Mouse (Mus musculus) heart, embryonic 13.5 days (tissue): ENCODE results near the gene Arsb. TPM values are rescaled to one million over a fixed set of nuclear protein-coding genes. Genes with fewer than 3 reads are reported as not detected.

Experiments
- ATAC-seq: fragments of 200-750 bp; cut with Nextera tagmentation; 2 replicates; pipeline ENCODE4 v1.8.0; 2017; ENCODE audit warnings: moderate TSS enrichment; ENCODE audit not compliant: insufficient number of reproducible peaks, low FRiP score, low TSS enrichment; ENCODE audit errors: extremely low read depth
- H3K27ac ChIP-seq: fragments of 300-500 bp; sonication (generic); replicated peaks from 2 replicates; pipeline ENCODE4 v1.5.1; 2015; ENCODE audit warnings: moderate library complexity, mild to moderate bottlenecking, inconsistent platforms
- H3K27me3 ChIP-seq: fragments of 300-500 bp; sonication (generic); replicated peaks from 2 replicates; pipeline ENCODE4 v1.6.1; 2015; ENCODE audit warnings: mild to moderate bottlenecking, inconsistent platforms
- H3K36me3 ChIP-seq: fragments of 300-500 bp; sonication (generic); 2 replicates; pipeline ENCODE4 v1.6.1; 2015; ENCODE audit warnings: mild to moderate bottlenecking, inconsistent platforms
- H3K4me1 ChIP-seq: fragments of 300-500 bp; sonication (generic); 2 replicates; pipeline ENCODE4 v1.6.1; 2015; ENCODE audit warnings: inconsistent platforms
- H3K4me2 ChIP-seq: fragments of 300-500 bp; sonication (generic); 2 replicates; pipeline ENCODE4 v1.6.1; 2015; ENCODE audit warnings: inconsistent platforms, mild to moderate bottlenecking, moderate library complexity
- H3K4me3 ChIP-seq: fragments of 300-500 bp; sonication (generic); 2 replicates; pipeline ENCODE4 v1.5.1; 2015; ENCODE audit warnings: moderate library complexity, mild to moderate bottlenecking, inconsistent platforms
- H3K9ac ChIP-seq: fragments of 300-500 bp; sonication (generic); 2 replicates; pipeline ENCODE4 v1.6.1; 2015; ENCODE audit warnings: inconsistent platforms, mild to moderate bottlenecking, moderate library complexity
- H3K9me3 ChIP-seq: fragments of 300-500 bp; sonication (generic); 2 replicates; pipeline ENCODE4 v1.6.1; 2016; ENCODE audit warnings: inconsistent platforms
- WGBS: fragments of 180-500 bp; shearing (Covaris S2); methylation state at CpG from one replicate; pipeline ENCODE4 v1.1.7; 2015; ENCODE audit warnings: mixed read lengths; 5-methylcytosine and 5-hydroxymethylcytosine counted together
- polyA plus RNA-seq: library from polyadenylated mRNA; unstranded; fragments of >200 nt; fragmentation: Nextera tagmentation; extraction: Ambion mirVana; gene quantifications from 2 replicates; pipeline ENCODE4 v1.2.1, GENCODE M21; 2015

The Arsb gene
- polyA plus RNA-seq, 1 experiment from 2014 or later, result 9.0 TPM

GRCm38 (mm10) chr13:93912326-93912915 is 141.0 kb downstream of the Arsb start:
- H3K4me1 ChIP-seq, result peaks cover 14% of the 10 kb centered on the region
- no peak for ATAC-seq
- 77% methylated on average over 5 of the region's 5 CpGs for WGBS
- H3K36me3 ChIP-seq, result no peaks in the 10 kb centered on the region
- H3K4me2 ChIP-seq, result no peak overlapping the region
- H3K9ac ChIP-seq, result no peak overlapping the region
- no peak overlapping the region for H3K27ac ChIP-seq
- no peak overlapping the region for H3K4me3 ChIP-seq
- no peaks in the 10 kb centered on the region for H3K27me3 ChIP-seq
- H3K9me3 ChIP-seq, result no peaks in the 10 kb centered on the region

GRCm38 (mm10) chr13:93914206-93914605 is 142.8 kb downstream of the Arsb start:
- Histone ChIP-seq H3K36me3 (no peaks in the 10 kb centered on the region), H3K27ac (no peak overlapping the region), H3K4me2 (no peak overlapping the region), H3K9ac (no peak overlapping the region), H3K4me1 (peaks cover 18% of the 10 kb centered on the region), H3K9me3 (no peaks in the 10 kb centered on the region), H3K27me3 (no peaks in the 10 kb centered on the region), H3K4me3 (no peak overlapping the region)
- no peak for ATAC-seq
- 64% methylated on average over 3 of the region's 3 CpGs for WGBS

DNA sequence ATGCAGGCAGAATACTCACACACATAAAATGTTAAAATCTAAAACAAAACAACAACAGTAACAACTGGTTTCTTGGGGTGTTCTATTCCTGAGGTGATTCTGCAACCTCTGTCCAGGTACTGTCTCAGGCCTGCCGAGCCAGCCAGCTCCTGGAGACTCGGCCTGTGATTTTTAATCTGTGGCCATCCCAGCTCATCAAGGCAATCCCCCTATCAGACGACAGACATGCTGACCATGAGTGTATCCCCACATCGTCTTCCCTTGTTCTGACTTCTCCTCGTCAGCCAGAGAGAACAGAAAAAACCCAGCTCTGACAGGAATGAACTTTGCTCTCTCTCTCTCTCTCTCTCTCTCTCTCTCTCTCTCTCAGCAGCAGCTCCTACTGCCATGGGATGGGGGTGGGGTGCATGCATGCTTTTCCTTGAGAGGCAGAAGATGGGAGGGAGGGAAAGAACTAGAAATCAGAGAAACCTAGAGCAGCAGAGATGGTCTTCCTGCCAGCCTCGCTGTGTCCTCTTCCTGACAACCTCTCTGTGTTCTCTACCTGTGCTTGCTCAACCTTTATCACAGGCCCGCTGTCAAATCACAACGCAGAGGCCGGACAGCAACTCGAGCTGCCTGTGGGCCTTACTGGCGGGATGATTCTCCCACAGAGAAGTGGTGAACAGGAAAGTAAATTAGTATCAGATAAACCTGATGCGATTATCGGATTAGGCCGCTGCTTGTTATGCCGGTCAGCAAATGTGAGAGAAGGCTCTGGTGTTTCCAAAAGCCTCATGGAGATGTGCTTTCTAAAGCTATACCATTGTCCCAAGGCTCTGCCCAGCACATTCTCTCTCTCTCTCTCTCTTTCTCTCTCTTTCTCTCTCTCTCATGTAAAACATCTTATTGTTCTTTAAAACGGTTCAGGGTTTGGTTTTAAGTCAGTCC is 144.5 kb downstream of the Arsb start:
- 41% methylated on average over 16 of the region's 16 CpGs for WGBS
- H3K4me2 ChIP-seq, result no peak overlapping the region
- H3K27ac ChIP-seq, result no peak overlapping the region
- H3K4me1 ChIP-seq, result peaks cover 27% of the 10 kb centered on the region
- no peaks in the 10 kb centered on the region for H3K36me3 ChIP-seq
- H3K9ac ChIP-seq, result no peak overlapping the region
- no peak for ATAC-seq
- H3K4me3 ChIP-seq, result no peak overlapping the region
- no peaks in the 10 kb centered on the region for H3K9me3 ChIP-seq
- H3K27me3 ChIP-seq, result no peaks in the 10 kb centered on the region

DNA sequence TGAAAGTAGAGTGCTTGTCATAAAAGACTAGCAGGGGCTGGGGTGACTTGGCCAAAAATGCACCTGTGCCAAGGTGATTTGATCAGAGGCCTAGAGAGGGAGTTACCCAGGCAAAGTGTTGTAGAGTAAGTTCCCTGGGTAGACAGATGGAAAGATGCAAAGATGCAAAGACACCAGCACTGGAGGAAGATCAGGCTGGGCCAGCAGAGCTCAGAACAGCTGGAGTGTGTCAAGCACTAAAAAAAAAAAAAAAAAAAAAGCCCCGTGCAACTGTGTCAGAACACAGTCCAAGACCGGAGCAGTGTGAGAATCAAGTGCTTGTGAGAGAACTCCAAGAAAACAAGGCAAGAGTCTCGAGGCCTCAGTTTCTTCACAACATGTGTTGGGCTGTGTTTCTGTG is 148.1 kb downstream of the Arsb start:
- 40% methylated on average over 3 of the region's 3 CpGs for WGBS
- Histone ChIP-seq H3K4me1 (peaks cover 34% of the 10 kb centered on the region), H3K27me3 (no peaks in the 10 kb centered on the region), H3K27ac (no peak overlapping the region), H3K4me2 (no peak overlapping the region), H3K9me3 (no peaks in the 10 kb centered on the region), H3K36me3 (no peaks in the 10 kb centered on the region), H3K9ac (no peak overlapping the region), H3K4me3 (no peak overlapping the region)
- ATAC-seq, result no peak

GRCm38 (mm10) chr13:93920080-93920785 is 148.8 kb downstream of the Arsb start:
- H3K4me2 ChIP-seq, result no peak overlapping the region
- H3K9ac ChIP-seq, result no peak overlapping the region
- H3K27me3 ChIP-seq, result no peaks in the 10 kb centered on the region
- H3K9me3 ChIP-seq, result no peaks in the 10 kb centered on the region
- no peak overlapping the region for H3K4me3 ChIP-seq
- H3K4me1 ChIP-seq, result peaks cover 39% of the 10 kb centered on the region
- ATAC-seq, result no peak
- H3K27ac ChIP-seq, result no peak overlapping the region
- WGBS, result 58% methylated on average over 8 of the region's 8 CpGs
- H3K36me3 ChIP-seq, result no peaks in the 10 kb centered on the region

GRCm38 (mm10) chr13:93920786-93921300 is 149.4 kb downstream of the Arsb start:
- no peak for ATAC-seq
- H3K4me3 ChIP-seq, result no peak overlapping the region
- H3K9me3 ChIP-seq, result no peaks in the 10 kb centered on the region
- peaks cover 41% of the 10 kb centered on the region for H3K4me1 ChIP-seq
- H3K36me3 ChIP-seq, result no peaks in the 10 kb centered on the region
- no peak overlapping the region for H3K9ac ChIP-seq
- WGBS, result 55% methylated on average over 4 of the region's 4 CpGs
- H3K27ac ChIP-seq, result no peak overlapping the region
- H3K27me3 ChIP-seq, result no peaks in the 10 kb centered on the region
- H3K4me2 ChIP-seq, result no peak overlapping the region

DNA sequence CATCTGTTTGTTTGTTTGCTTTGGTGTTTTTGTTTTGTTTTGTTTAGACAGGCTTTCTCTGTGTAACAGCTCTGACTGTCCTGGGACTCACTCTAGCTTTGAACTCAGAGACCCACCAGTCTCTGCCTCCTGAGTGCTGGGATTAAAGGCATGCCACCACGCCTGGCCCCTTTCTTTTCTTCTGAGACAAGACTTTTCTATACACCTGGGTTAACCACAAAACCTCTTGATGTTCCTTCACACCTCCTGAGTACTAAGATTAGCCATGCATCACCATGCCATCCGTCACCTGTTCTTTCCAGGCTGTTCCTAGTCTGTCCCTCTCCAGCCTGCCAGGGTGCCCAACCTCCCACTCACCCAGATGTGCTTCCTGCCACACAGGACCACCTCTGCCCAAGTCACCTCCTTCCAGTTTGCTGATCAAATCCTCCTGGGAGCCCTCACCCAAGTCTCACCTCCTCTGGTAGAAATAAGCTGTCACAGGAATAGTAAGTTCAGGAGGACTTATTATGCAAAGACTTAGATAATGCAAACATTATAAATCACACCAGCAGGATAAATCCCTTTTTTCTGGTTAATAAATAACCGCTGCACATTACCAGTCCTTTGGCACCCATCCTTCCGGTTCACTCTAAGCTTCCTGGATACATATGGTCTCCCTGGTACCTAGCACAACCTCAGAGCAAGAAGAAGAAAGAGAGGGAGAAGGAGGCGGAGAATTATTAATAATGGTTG is 150.6 kb downstream of the Arsb start:
- Histone ChIP-seq H3K9ac (no peak overlapping the region), H3K27me3 (no peaks in the 10 kb centered on the region), H3K4me1 (peaks cover 43% of the 10 kb centered on the region), H3K36me3 (no peaks in the 10 kb centered on the region), H3K4me3 (no peak overlapping the region), H3K4me2 (no peak overlapping the region), H3K27ac (no peak overlapping the region), H3K9me3 (no peaks in the 10 kb centered on the region)
- no peak for ATAC-seq
- 71% methylated on average over 5 of the region's 5 CpGs for WGBS

- H3K4me3 ChIP-seq, result no peak overlapping the region
- H3K36me3 ChIP-seq, result no peaks in the 10 kb centered on the region
- H3K27ac ChIP-seq, result no peak overlapping the region
- peaks cover 44% of the 10 kb centered on the region for H3K4me1 ChIP-seq
- no peak overlapping the region for H3K9ac ChIP-seq
- ATAC-seq, result no peak
- H3K27me3 ChIP-seq, result no peaks in the 10 kb centered on the region
- no peak overlapping the region for H3K4me2 ChIP-seq
- WGBS, result 52% methylated on average over 7 of the region's 7 CpGs
- H3K9me3 ChIP-seq, result no peaks in the 10 kb centered on the region
These were observed 151.1 kb downstream of the Arsb start for GRCm38 (mm10) chr13:93922566-93922910.

DNA sequence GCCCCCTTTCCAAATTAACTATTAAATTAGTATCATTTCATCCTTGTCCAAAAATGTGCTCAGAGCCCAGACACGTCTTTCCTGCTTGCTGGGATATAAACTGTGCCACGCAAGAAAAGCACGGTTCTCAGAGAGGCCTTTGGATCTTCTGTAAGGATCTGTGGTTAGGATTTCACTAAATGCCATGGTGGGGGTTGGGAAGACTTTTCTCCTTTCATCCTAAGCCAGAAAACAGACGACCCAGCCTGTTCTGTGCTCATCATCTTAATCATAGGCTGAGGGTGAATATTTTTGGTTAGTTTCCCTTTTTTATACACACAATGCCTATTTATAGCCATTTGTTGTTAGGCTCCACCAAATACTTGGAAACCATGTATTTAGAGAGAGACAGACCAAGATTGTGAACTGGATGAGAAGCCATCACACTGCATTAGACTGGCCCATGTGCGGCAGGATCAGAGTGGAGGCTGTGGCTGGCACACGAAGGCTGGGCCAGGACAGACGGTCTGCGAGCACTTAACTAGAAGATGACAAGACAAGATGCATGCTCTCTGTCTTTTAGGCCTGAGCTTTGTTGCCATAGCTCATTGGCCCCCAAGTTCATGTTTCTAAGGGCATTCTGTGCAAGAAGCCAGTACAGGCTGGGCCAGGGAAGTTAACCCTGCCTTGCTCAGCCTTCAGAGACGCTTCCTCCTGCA is 153.5 kb downstream of the Arsb start:
- 75% methylated on average over 9 of the region's 9 CpGs for WGBS
- Histone ChIP-seq H3K4me1 (peaks cover 52% of the 10 kb centered on the region), H3K9me3 (no peaks in the 10 kb centered on the region)

DNA sequence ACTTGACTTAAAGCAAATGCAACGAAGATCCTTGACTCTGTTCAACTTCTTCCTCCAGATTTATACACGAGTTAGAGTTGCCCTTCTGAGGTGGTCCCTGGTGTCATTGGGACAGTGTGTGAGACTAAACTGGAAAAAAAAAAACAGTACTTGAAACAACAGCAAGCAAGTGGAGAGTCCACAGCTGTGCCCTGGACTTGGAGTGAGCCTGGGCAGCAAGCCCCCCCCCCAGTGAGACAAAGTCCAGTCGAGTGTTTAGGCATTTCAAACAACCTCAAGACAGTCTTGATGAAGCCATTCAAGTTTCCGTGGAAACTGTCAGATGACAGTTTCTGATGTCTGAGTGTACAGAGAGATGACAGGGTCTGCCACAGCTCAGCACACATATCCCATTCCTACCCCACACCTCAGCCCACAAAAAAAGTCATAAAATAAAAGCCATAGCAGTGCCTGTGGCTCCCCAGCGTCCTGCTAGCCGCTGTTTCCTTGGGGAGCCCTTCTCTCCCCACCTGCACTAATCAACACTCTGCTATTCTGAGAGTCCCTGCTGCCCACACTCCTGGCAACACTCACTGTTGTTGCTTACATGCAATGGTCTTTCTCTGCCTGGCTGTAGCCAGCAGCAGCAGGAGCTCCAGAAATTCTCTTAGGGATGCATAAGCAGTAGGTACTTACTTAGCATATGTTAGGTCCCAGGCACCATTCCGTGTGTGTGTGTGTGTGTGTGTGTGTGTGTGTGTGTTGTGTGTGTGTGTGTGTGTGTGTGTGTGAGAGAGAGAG is 159.3 kb downstream of the Arsb start:
- H3K4me1 ChIP-seq, result peaks cover 36% of the 10 kb centered on the region
- peak overlapping the region; percentile 41 for H3K4me2 ChIP-seq
- peak overlapping the region; percentile 32; the same call in 1 of the 2 replicates for H3K27ac ChIP-seq
- no peaks in the 10 kb centered on the region for H3K9me3 ChIP-seq
- 0 out of 2 replicates have a peak overlapping the region, but pooled peaks have one; percentile 37 for H3K9ac ChIP-seq
- WGBS, result 37% methylated on average over 7 of the region's 7 CpGs
- no peaks in the 10 kb centered on the region for H3K27me3 ChIP-seq
- no peak for ATAC-seq
- H3K4me3 ChIP-seq, result no peak overlapping the region
- no peaks in the 10 kb centered on the region for H3K36me3 ChIP-seq

More for the DNA sequence above, 153.5 kb downstream of the Arsb start:
- no peak overlapping the region for H3K4me3 ChIP-seq
- H3K36me3 ChIP-seq, result no peaks in the 10 kb centered on the region
- peak overlapping the region; percentile 59; the same call in 1 of the 2 replicates for H3K9ac ChIP-seq
- H3K4me2 ChIP-seq, result no peak overlapping the region
- ATAC-seq, result no peak
- H3K27me3 ChIP-seq, result no peaks in the 10 kb centered on the region
- no peak overlapping the region for H3K27ac ChIP-seq
